Mouse (Mus musculus) frontal cortex, postnatal 36 days (tissue): ENCODE results near the gene Spats1.
"Not testable (repeated sequence)": the region's sequence is repeated elsewhere in the genome, so short reads cannot be mapped to it uniquely, and the experiment has no call there.

Experiments used
- DNase-seq, 2 experiments: peaks; one replicate each; pipeline ENCODE4 v3.0.0; 2022; ENCODE audit warnings: low spot score in 2 of 2

Spats1 gene

GRCm38 (mm10) chr17:45447063-45447462 is 28.2 kb downstream of the Spats1 start:
- no peak for DNase-seq

GRCm38 (mm10) chr17:45445923-45446322 is 29.3 kb downstream of the Spats1 start:
- no peak for DNase-seq

GRCm38 (mm10) chr17:45434262-45434590 is 41.0 kb downstream of the Spats1 start:
- no peak for DNase-seq

- DNase-seq: peak; percentile 94 to 97
Observed at GRCm38 (mm10) chr17:45433419-45434261, 41.6 kb downstream of the Spats1 start, which contains the start of gene Cdc5l. Gene Cdc5l, minus strand, starts transcription at chr17:45433737.

GRCm38 (mm10) chr17:45432706-45433398 is 42.4 kb downstream of the Spats1 start:
- no peak for DNase-seq

- no peak for DNase-seq
Observed at GRCm38 (mm10) chr17:45432007-45432406, 43.2 kb downstream of the Spats1 start.

- DNase-seq: no peak
Observed at GRCm38 (mm10) chr17:45417387-45417786, 57.8 kb downstream of the Spats1 start.

GRCm38 (mm10) chr17:45411617-45412016 is 63.6 kb downstream of the Spats1 start:
- DNase-seq: not testable (repeated sequence)

GRCm38 (mm10) chr17:45408719-45409118 is 66.5 kb downstream of the Spats1 start:
- DNase-seq: no peak

- no peak for DNase-seq
Observed at GRCm38 (mm10) chr17:45406281-45406680, 68.9 kb downstream of the Spats1 start.

GRCm38 (mm10) chr17:45403207-45403606 is 72.0 kb downstream of the Spats1 start:
- DNase-seq: peak; percentile 38 to 75

- no peak for DNase-seq
Observed at GRCm38 (mm10) chr17:45402601-45403000, 72.6 kb downstream of the Spats1 start.

- DNase-seq: no peak
Observed at GRCm38 (mm10) chr17:45402126-45402525, 73.1 kb downstream of the Spats1 start.

- no peak for DNase-seq
Observed at GRCm38 (mm10) chr17:45401126-45401905, 73.9 kb downstream of the Spats1 start.

- DNase-seq: no peak
Observed at GRCm38 (mm10) chr17:45398021-45398420, 77.2 kb downstream of the Spats1 start.

- no peak for DNase-seq
Observed at GRCm38 (mm10) chr17:45397541-45397940, 77.7 kb downstream of the Spats1 start.

GRCm38 (mm10) chr17:45394612-45395011 is 80.6 kb downstream of the Spats1 start:
- no peak for DNase-seq

GRCm38 (mm10) chr17:45393765-45394164 is 81.5 kb downstream of the Spats1 start:
- no peak for DNase-seq
